Mouse (Mus musculus): ENCODE measurements at regions not wholly inside any gene's neighbourhood (a gene's known extent, or its start where the extent isn't known, plus 50 kb on each side); places are given as distances from the start of the nearest gene placed in this dataset.
A peak's percentile ranks its signal among the peaks of the same experiment; 100 is the strongest.

DNA sequence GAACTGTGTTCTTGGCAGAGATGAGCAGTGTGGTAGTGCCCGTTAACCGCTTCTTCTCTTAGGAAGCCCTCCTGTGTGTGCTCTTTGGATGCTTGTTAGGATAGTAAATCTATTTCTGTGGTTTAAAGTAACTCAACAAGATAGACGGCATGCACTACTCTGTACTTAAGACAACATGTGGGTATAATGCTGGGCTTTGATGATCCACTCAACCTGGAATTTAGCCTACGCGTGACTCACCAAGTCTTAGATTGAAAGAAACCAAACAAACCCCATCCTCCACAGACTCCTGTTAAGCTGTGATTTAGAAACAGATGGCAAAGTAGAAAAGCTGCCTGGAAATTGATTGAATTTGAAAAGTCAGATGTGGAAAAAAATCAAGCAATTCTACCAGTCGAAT, 673.5 kb downstream of the Olfm4 start:
- DNase-seq (ENCODE audit: low spot score in 2 of 2): peak; percentile 43 to 49

DNA sequence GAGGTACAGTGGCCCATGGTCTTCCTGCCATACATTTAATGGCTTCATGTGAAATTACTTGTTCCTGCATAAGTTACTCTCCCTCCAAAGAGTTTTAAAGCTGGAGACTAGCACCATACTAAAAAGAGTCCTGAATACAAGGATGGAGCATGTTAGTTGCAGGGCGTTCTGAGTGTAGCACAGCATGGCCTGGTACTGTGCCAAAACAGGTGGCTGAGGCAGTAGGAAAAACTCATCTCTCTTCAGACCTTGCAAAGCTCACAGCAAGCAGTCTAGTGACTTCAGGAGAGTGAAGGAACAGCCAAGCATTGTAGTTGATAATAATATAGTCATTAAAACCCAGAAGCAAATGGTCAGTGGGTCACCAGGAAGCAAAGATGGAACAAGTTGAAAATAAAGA, 699.0 kb downstream of the Olfm4 start:
- DNase-seq (ENCODE audit: low spot score in 2 of 2): no peak

DNA sequence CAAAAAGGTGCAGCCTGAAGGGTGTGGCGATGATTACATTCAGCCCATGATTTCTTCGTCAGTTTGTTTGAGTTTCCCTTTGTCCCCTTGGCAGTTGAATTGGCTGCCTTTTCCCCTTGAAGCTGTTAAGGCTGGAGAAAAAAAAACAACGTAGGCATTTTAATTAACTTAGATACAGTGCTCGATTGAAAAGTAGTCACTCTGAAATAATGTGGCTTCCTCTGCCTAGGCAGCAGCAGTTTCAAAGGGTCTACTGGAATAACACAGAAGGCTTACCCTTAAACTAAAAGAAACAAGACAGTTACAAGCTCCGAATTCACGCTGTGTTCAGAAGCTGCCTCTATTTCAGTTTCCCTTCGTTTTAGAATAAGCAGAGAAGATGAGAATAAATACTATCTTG, 699.4 kb downstream of the Olfm4 start:
- DNase-seq (ENCODE audit: low spot score in 2 of 2): no peak

- peak in 1 of 2 experiments; percentile 7 for DNase-seq (ENCODE audit: low spot score in 2 of 2)
Measured at GRCm38 (mm10) chr14:80683703-80684102, 699.8 kb downstream of the Olfm4 start.

DNA sequence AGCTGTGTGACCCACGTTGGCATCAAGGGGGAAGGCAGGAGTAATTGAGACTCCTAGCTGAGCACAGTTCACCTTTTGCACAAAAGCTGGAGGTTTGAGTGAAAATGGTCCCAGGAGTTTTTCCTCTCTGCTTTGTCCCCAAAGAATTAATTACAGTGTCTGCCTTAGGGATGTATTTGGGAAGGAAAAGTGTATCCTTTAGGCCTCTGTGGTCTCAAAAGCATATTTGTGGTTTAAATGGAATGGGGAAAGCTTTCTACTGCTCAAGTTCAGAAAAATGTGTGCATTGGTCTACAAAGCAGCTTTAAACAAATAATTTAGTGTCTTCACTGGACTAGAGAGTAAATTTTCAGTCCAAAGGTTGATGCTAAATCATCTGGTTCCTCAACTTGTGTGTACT, 706.6 kb downstream of the Olfm4 start:
- DNase-seq (ENCODE audit: low spot score in 2 of 2): no peak

- no peak for DNase-seq (ENCODE audit: low spot score in 2 of 2)
Measured at GRCm38 (mm10) chr14:80722766-80723531, 739.1 kb downstream of the Olfm4 start.

GRCm38 (mm10) chr14:80731194-80731593, 747.3 kb downstream of the Olfm4 start:
- no peak for DNase-seq (ENCODE audit: low spot score in 2 of 2)

All from layer of hippocampus, adult 8-10 months (tissue).